Mouse (Mus musculus): Measurements from ENCODE around the gene Ccdc78. TPM values are rescaled to one million over a fixed set of nuclear protein-coding genes. Genes with fewer than 3 reads are reported as not detected.

Ccdc78 gene
- polyA plus RNA-seq, 1 experiment from 2014 or later = 0.69 TPM

GRCm38 (mm10) chr17:25757691-25758090, 28.7 kb upstream of the Ccdc78 start:
- H3K27ac ChIP-seq = no peak overlapping the region
- no peak overlapping the region for H3K9ac ChIP-seq
- no peak overlapping the region for H3K4me3 ChIP-seq (replicated peaks)
- H3K4me1 ChIP-seq = peaks cover 3% of the 10 kb centered on the region; the same call in 1 of the 2 replicates
- peaks cover 18% of the 10 kb centered on the region; the same call in 1 of the 2 replicates for H3K27me3 ChIP-seq
- H3K4me2 ChIP-seq = no peak overlapping the region
- H3K36me3 ChIP-seq (replicated peaks) = no peaks in the 10 kb centered on the region
- 82% methylated on average over 3 of the region's 3 CpGs for WGBS
- H3K9me3 ChIP-seq = no peaks in the 10 kb centered on the region
- no peak for ATAC-seq (ENCODE audit: low FRiP score)

- H3K4me1 ChIP-seq = peaks cover 3% of the 10 kb centered on the region; the same call in 1 of the 2 replicates
- H3K36me3 ChIP-seq (replicated peaks) = no peaks in the 10 kb centered on the region
- H3K4me2 ChIP-seq = no peak overlapping the region
- no peak overlapping the region for H3K4me3 ChIP-seq (replicated peaks)
- WGBS = 79% methylated on average over 8 of the region's 8 CpGs
- H3K27me3 ChIP-seq = peaks cover 18% of the 10 kb centered on the region; the same call in 1 of the 2 replicates
- no peak overlapping the region for H3K9ac ChIP-seq
- no peak overlapping the region for H3K27ac ChIP-seq
- no peaks in the 10 kb centered on the region for H3K9me3 ChIP-seq
- ATAC-seq (ENCODE audit: low FRiP score) = no peak
Observed at GRCm38 (mm10) chr17:25760148-25760547, 26.2 kb upstream of the Ccdc78 start.

GRCm38 (mm10) chr17:25761561-25761970, 24.8 kb upstream of the Ccdc78 start:
- Histone ChIP-seq H3K4me2 (no peak overlapping the region), H3K36me3 (replicated peaks) (no peaks in the 10 kb centered on the region), H3K27me3 (peaks cover 13% of the 10 kb centered on the region; the same call in 1 of the 2 replicates), H3K9me3 (no peaks in the 10 kb centered on the region), H3K9ac (no peak overlapping the region), H3K4me3 (replicated peaks) (no peak overlapping the region), H3K4me1 (peaks cover 7% of the 10 kb centered on the region), H3K27ac (no peak overlapping the region)
- no peak for ATAC-seq (ENCODE audit: low FRiP score)
- 66% methylated on average over 4 of the region's 4 CpGs for WGBS

- no peak for ATAC-seq (ENCODE audit: low FRiP score)
- peaks cover 8% of the 10 kb centered on the region for H3K4me1 ChIP-seq
- no peak overlapping the region for H3K27ac ChIP-seq
- H3K9ac ChIP-seq = no peak overlapping the region
- no peaks in the 10 kb centered on the region for H3K9me3 ChIP-seq
- H3K27me3 ChIP-seq = peaks cover 17% of the 10 kb centered on the region; the same call in 1 of the 2 replicates
- no peak overlapping the region for H3K4me2 ChIP-seq
- H3K36me3 ChIP-seq (replicated peaks) = no peaks in the 10 kb centered on the region
- H3K4me3 ChIP-seq (replicated peaks) = no peak overlapping the region
- 41% methylated on average over 3 of the region's 3 CpGs for WGBS
Observed at GRCm38 (mm10) chr17:25762591-25762990, 23.8 kb upstream of the Ccdc78 start.

- H3K36me3 ChIP-seq (replicated peaks) = no peaks in the 10 kb centered on the region
- 27% methylated on average over 5 of the region's 5 CpGs for WGBS
- no peak overlapping the region for H3K4me2 ChIP-seq
- H3K27me3 ChIP-seq = peaks cover 40% of the 10 kb centered on the region
- H3K27ac ChIP-seq = no peak overlapping the region
- H3K4me3 ChIP-seq (replicated peaks) = no peak overlapping the region
- H3K9me3 ChIP-seq = no peaks in the 10 kb centered on the region
- peaks cover 8% of the 10 kb centered on the region for H3K4me1 ChIP-seq
- H3K9ac ChIP-seq = no peak overlapping the region
- peak; percentile 76 for ATAC-seq (ENCODE audit: low FRiP score)
Observed at GRCm38 (mm10) chr17:25765886-25766285, 20.5 kb upstream of the Ccdc78 start.

- H3K4me1 ChIP-seq = peaks cover 11% of the 10 kb centered on the region
- 49% methylated on average over 9 of the region's 9 CpGs for WGBS
- no peak overlapping the region for H3K4me2 ChIP-seq
- H3K27me3 ChIP-seq = peaks cover 38% of the 10 kb centered on the region
- H3K9me3 ChIP-seq = no peaks in the 10 kb centered on the region
- no peak overlapping the region for H3K9ac ChIP-seq
- ATAC-seq (ENCODE audit: low FRiP score) = no peak
- H3K4me3 ChIP-seq (replicated peaks) = no peak overlapping the region
- no peak overlapping the region for H3K27ac ChIP-seq
- no peaks in the 10 kb centered on the region for H3K36me3 ChIP-seq (replicated peaks)
Observed at GRCm38 (mm10) chr17:25769331-25769730, 17.0 kb upstream of the Ccdc78 start.

GRCm38 (mm10) chr17:25773549-25774120, 12.7 kb upstream of the Ccdc78 start, which contains the start of gene Narfl:
TSS of gene Narfl (plus strand) at chr17:25773776.
- Histone ChIP-seq H3K4me2 (peak within 1 kb of the TSS; percentile 85), H3K27me3 (peaks cover 21% of the 10 kb centered on the region), H3K9ac (peak within 1 kb of the TSS; percentile 77), H3K27ac (no peak within 1 kb of the TSS), H3K9me3 (no peaks in the 10 kb centered on the region), H3K4me1 (peaks cover 11% of the 10 kb centered on the region), H3K36me3 (replicated peaks) (peaks cover 5% of the 10 kb centered on the region), H3K4me3 (replicated peaks) (peak within 1 kb of the TSS; percentile 74)
- WGBS = under 1% methylated on average over 37 of the region's 37 CpGs
- ATAC-seq (ENCODE audit: low FRiP score) = peak; percentile 89

- H3K9ac ChIP-seq = no peak overlapping the region
- peaks cover 4% of the 10 kb centered on the region; the same call in 1 of the 2 replicates for H3K27me3 ChIP-seq
- H3K36me3 ChIP-seq (replicated peaks) = peaks cover 5% of the 10 kb centered on the region
- no peak overlapping the region for H3K27ac ChIP-seq
- H3K4me3 ChIP-seq (replicated peaks) = no peak overlapping the region
- peaks cover 11% of the 10 kb centered on the region for H3K4me1 ChIP-seq
- WGBS = 83% methylated on average over 10 of the region's 10 CpGs
- H3K9me3 ChIP-seq = no peaks in the 10 kb centered on the region
- ATAC-seq (ENCODE audit: low FRiP score) = no peak
- H3K4me2 ChIP-seq = no peak overlapping the region
Observed at GRCm38 (mm10) chr17:25775318-25776062, 10.9 kb upstream of the Ccdc78 start.

GRCm38 (mm10) chr17:25777948-25778347, 8.4 kb upstream of the Ccdc78 start:
- Histone ChIP-seq H3K27me3 (no peaks in the 10 kb centered on the region), H3K4me2 (no peak overlapping the region), H3K9ac (no peak overlapping the region), H3K36me3 (replicated peaks) (peaks cover 28% of the 10 kb centered on the region), H3K4me3 (replicated peaks) (no peak overlapping the region), H3K9me3 (no peaks in the 10 kb centered on the region), H3K27ac (no peak overlapping the region), H3K4me1 (peaks cover 13% of the 10 kb centered on the region)
- ATAC-seq (ENCODE audit: low FRiP score) = no peak
- WGBS = 93% methylated on average over 5 of the region's 5 CpGs

GRCm38 (mm10) chr17:25781339-25781738, 5.0 kb upstream of the Ccdc78 start:
- peaks cover 43% of the 10 kb centered on the region for H3K36me3 ChIP-seq (replicated peaks)
- 83% methylated on average over 6 of the region's 6 CpGs for WGBS
- H3K4me1 ChIP-seq = peaks cover 24% of the 10 kb centered on the region
- ATAC-seq (ENCODE audit: low FRiP score) = no peak
- H3K27ac ChIP-seq = no peak overlapping the region
- no peaks in the 10 kb centered on the region for H3K27me3 ChIP-seq
- H3K9me3 ChIP-seq = no peaks in the 10 kb centered on the region
- no peak overlapping the region for H3K4me2 ChIP-seq
- H3K9ac ChIP-seq = no peak overlapping the region
- no peak overlapping the region for H3K4me3 ChIP-seq (replicated peaks)

GRCm38 (mm10) chr17:25783086-25783485, 3.3 kb upstream of the Ccdc78 start:
- no peak for ATAC-seq (ENCODE audit: low FRiP score)
- Histone ChIP-seq H3K4me3 (replicated peaks) (no peak overlapping the region), H3K36me3 (replicated peaks) (peaks cover 51% of the 10 kb centered on the region), H3K27ac (no peak overlapping the region), H3K27me3 (no peaks in the 10 kb centered on the region), H3K9ac (peak overlapping the region; percentile 36; the same call in 1 of the 2 replicates), H3K4me2 (no peak overlapping the region), H3K4me1 (peaks cover 24% of the 10 kb centered on the region), H3K9me3 (no peaks in the 10 kb centered on the region)
- 80% methylated on average over 7 of the region's 7 CpGs for WGBS

GRCm38 (mm10) chr17:25783861-25784574, 2.4 kb upstream of the Ccdc78 start:
- H3K9me3 ChIP-seq = no peaks in the 10 kb centered on the region
- H3K4me3 ChIP-seq (replicated peaks) = peak overlapping the region; percentile 65
- peak overlapping the region; percentile 73 for H3K9ac ChIP-seq
- no peaks in the 10 kb centered on the region for H3K27me3 ChIP-seq
- peaks cover 24% of the 10 kb centered on the region for H3K4me1 ChIP-seq
- H3K4me2 ChIP-seq = peak overlapping the region; percentile 88
- peaks cover 53% of the 10 kb centered on the region for H3K36me3 ChIP-seq (replicated peaks)
- ATAC-seq (ENCODE audit: low FRiP score) = no peak
- H3K27ac ChIP-seq = 0 out of 2 replicates have a peak overlapping the region, but pooled peaks have one; percentile 25
- WGBS = 81% methylated on average over 15 of the region's 15 CpGs

Measured in forebrain, embryonic 12.5 days (tissue).